In the genomic region with DNA sequence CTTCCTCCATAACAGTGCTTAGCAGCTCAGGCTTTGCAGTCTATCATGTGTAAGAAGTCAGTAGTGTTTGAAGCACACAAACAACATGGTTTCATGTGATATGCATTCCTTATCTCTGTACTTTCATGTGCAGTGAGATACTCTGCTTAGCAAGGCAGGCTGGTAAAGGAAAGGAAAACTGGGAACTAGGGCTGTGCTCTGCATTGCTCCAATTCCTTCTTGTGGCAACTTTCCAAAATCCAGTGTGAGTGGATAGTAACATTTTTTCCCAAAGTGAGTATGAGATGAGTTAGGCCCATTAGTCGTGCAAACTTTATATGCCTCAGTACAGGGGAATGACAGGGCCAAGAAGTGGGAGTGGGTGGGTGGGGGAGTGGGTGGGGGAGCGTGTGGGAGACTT, we compare ENCODE assay signal across 19 mouse cellular contexts.
DNase-seq lines count a peak whose midpoint lies in the region; ATAC-seq and TF ChIP-seq lines count a peak whose summit lies in the region.
"Had no signal": no experiment of that assay in that cellular context is flagged by ENCODE, and none has a peak within 500 bp of the region (broad histone marks: within the 10 kb centered on the region; RNA-seq: fewer than 3 reads in every experiment).

No protein-coding gene starts in this region.

- H3K4me2 ChIP-seq in heart, embryonic 11.5 days, result no peak overlapping the region
- no peak overlapping the region for H3K4me2 ChIP-seq in kidney, embryonic 16.5 days (replicated peaks; ENCODE audit: low read depth, low read length)
- no peak overlapping the region for H3K4me2 ChIP-seq in intestine, postnatal 0 days (replicated peaks; ENCODE audit: low read depth)
- H3K4me2 ChIP-seq: embryonic facial prominence, embryonic 12.5 days; forebrain, embryonic 15.5 days; heart, embryonic 13.5 days; hindbrain, embryonic 14.5 days had no signal

- no peak overlapping the region for H3K27ac ChIP-seq in heart, embryonic 11.5 days (ENCODE audit: low read depth, low read length)
- no peak overlapping the region for H3K27ac ChIP-seq in heart, adult 2 months
- peak overlapping the region; percentile 28; the same call in 1 of the 2 replicates for H3K27ac ChIP-seq in kidney, embryonic 16.5 days (ENCODE audit: low read length)
- no peak overlapping the region for H3K27ac ChIP-seq in intestine, postnatal 0 days (ENCODE audit: low read depth, low read length)
- H3K27ac ChIP-seq: embryonic facial prominence, embryonic 12.5 days; forebrain, embryonic 15.5 days; heart, embryonic 13.5 days; hindbrain, embryonic 14.5 days had no signal

- TF ChIP-seq EP300 in heart, adult 2 months (IDR thresholded peaks at IDR 0.05; ENCODE audit: insufficient read depth, low read depth, low read length), result no peak

- H3K4me3 ChIP-seq in heart, embryonic 11.5 days (ENCODE audit: low read depth, low read length), result no peak overlapping the region
- H3K4me3 ChIP-seq in heart, adult 2 months, result no peak overlapping the region
- no peak overlapping the region for H3K4me3 ChIP-seq in kidney, embryonic 16.5 days (ENCODE audit: low read length)
- H3K4me3 ChIP-seq in intestine, postnatal 0 days (ENCODE audit: low read depth, low read length), result no peak overlapping the region
- H3K4me3 ChIP-seq: embryonic facial prominence, embryonic 12.5 days; forebrain, embryonic 15.5 days; heart, embryonic 13.5 days had no signal

- no peaks in the 10 kb centered on the region for H3K9me3 ChIP-seq in heart, embryonic 11.5 days (replicated peaks; ENCODE audit: control insufficient read depth, low read length)
- H3K9me3 ChIP-seq in kidney, embryonic 16.5 days (ENCODE audit: low read length), result 0 out of 2 replicates have a peak, but pooled peaks cover 3% of the 10 kb centered on the region
- H3K9me3 ChIP-seq in intestine, postnatal 0 days (ENCODE audit: control insufficient read depth), result no peaks in the 10 kb centered on the region
- H3K9me3 ChIP-seq: embryonic facial prominence, embryonic 12.5 days; forebrain, embryonic 15.5 days had no signal

- no peaks in the 10 kb centered on the region for H3K27me3 ChIP-seq in heart, embryonic 11.5 days (ENCODE audit: control insufficient read depth, insufficient read depth, low read length)
- H3K27me3 ChIP-seq in heart, adult 2 months (ENCODE audit: control insufficient read depth, insufficient read depth, low read length), result no peaks in the 10 kb centered on the region
- H3K27me3 ChIP-seq in kidney, embryonic 16.5 days (ENCODE audit: insufficient read depth, low read length), result no peaks in the 10 kb centered on the region
- H3K27me3 ChIP-seq in intestine, postnatal 0 days (replicated peaks; ENCODE audit: control insufficient read depth, insufficient read depth, low read length), result no peaks in the 10 kb centered on the region
- H3K27me3 ChIP-seq: embryonic facial prominence, embryonic 12.5 days; forebrain, embryonic 15.5 days; heart, embryonic 13.5 days; Patski had no signal

- WGBS in heart, embryonic 11.5 days (ENCODE audit: insufficient replicate concordance), result 61% methylated on average over 2 of the region's 2 CpGs
- WGBS in heart, adult 2 months, result 43% methylated on average over 2 of the region's 2 CpGs
- WGBS in kidney, embryonic 16.5 days, result 52% methylated on average over 2 of the region's 2 CpGs
- WGBS in intestine, postnatal 0 days, result 55% methylated on average over 2 of the region's 2 CpGs

- DNase-seq in heart, adult 2 months, result no peak
- no peak for DNase-seq in kidney, adult 11 months
- peak; percentile 80 for DNase-seq in Muller cell, postnatal 12 days (ENCODE audit: inconsistent ontology term)
- DNase-seq in mesoderm, embryonic 11.5 days (ENCODE audit: low read depth, low spot score), result peak; percentile 10
- DNase-seq: adrenal gland, postnatal 14 days; cerebellum, adult 2 months; cerebellum, postnatal 10 days; gastrocnemius, postnatal 36 days; heart, adult 11 months; heart, postnatal 10 days had no signal

- no peak for TF ChIP-seq POLR2A in heart, adult 2 months (IDR thresholded peaks at IDR 0.05; ENCODE audit: insufficient read depth, low read depth, low read length)

- no peak overlapping the region for H3K9ac ChIP-seq in heart, embryonic 11.5 days (ENCODE audit: low read depth, low read length)
- H3K9ac ChIP-seq in heart, adult 2 months (ENCODE audit: low read depth, low read length), result no peak overlapping the region
- H3K9ac ChIP-seq in kidney, embryonic 16.5 days (replicated peaks; ENCODE audit: low read length), result no peak overlapping the region
- H3K9ac ChIP-seq in intestine, postnatal 0 days (ENCODE audit: low read depth, low read length), result no peak overlapping the region
- H3K9ac ChIP-seq: embryonic facial prominence, embryonic 12.5 days; forebrain, embryonic 15.5 days; heart, embryonic 13.5 days; hindbrain, embryonic 14.5 days had no signal

- no peak for TF ChIP-seq CTCF in heart, adult 2 months (IDR thresholded peaks at IDR 0.05)
- TF ChIP-seq CTCF in intestine, postnatal 0 days (IDR thresholded peaks at IDR 0.05; ENCODE audit: low read depth), result no peak

- H3K79me2 ChIP-seq in heart, adult 2 months (replicated peaks; ENCODE audit: control insufficient read depth, insufficient read depth, low read length), result no peaks in the 10 kb centered on the region

- intact Hi-C loops in heart, adult 2 months (cut with DNase I), result no loop called here

- no peaks in the 10 kb centered on the region for H3K4me1 ChIP-seq in heart, embryonic 11.5 days (ENCODE audit: control insufficient read depth, insufficient read depth, low read length)
- no peaks in the 10 kb centered on the region for H3K4me1 ChIP-seq in heart, adult 2 months (ENCODE audit: control insufficient read depth, insufficient read depth, low read length)
- H3K4me1 ChIP-seq in kidney, embryonic 16.5 days (ENCODE audit: insufficient read depth, low read length), result no peaks in the 10 kb centered on the region
- H3K4me1 ChIP-seq in intestine, postnatal 0 days (replicated peaks; ENCODE audit: control insufficient read depth, insufficient read depth, low read length), result no peaks in the 10 kb centered on the region
- H3K4me1 ChIP-seq: embryonic facial prominence, embryonic 12.5 days; forebrain, embryonic 15.5 days had no signal

- peak; percentile 63 for ATAC-seq in heart, embryonic 11.5 days (replicated peaks; ENCODE audit: insufficient number of reproducible peaks, low FRiP score, low TSS enrichment)
- no peak for ATAC-seq in kidney, embryonic 16.5 days (ENCODE audit: low FRiP score, low TSS enrichment)
- ATAC-seq in intestine, postnatal 0 days, result no peak
- ATAC-seq: activated CD4-positive, CD25-positive, alpha-beta regulatory T cell, adult 4 months; forebrain, embryonic 15.5 days; Patski had no signal

- H3K36me3 ChIP-seq in heart, embryonic 11.5 days (ENCODE audit: control insufficient read depth, insufficient read depth, low read length), result no peaks in the 10 kb centered on the region
- no peaks in the 10 kb centered on the region for H3K36me3 ChIP-seq in heart, adult 2 months (ENCODE audit: control insufficient read depth, insufficient read depth, low read length)
- H3K36me3 ChIP-seq in kidney, embryonic 16.5 days (ENCODE audit: insufficient read depth, low read length), result no peaks in the 10 kb centered on the region
- no peaks in the 10 kb centered on the region for H3K36me3 ChIP-seq in intestine, postnatal 0 days (ENCODE audit: control insufficient read depth, insufficient read depth)
- H3K36me3 ChIP-seq: embryonic facial prominence, embryonic 12.5 days; forebrain, embryonic 15.5 days; heart, embryonic 13.5 days had no signal

Comparison
In these comparisons a context has a peak if more than half of its experiments do, and no peak if none do; other contexts are left out.
1. DNase-seq: peak in Muller cell, postnatal 12 days (single experiment) and mesoderm, embryonic 11.5 days (single experiment); none in heart, adult 2 months (0 of 2) and kidney, adult 11 months (single experiment).